Mouse (Mus musculus) cerebellum, adult 2 months (tissue): Measurements from ENCODE around the gene Ttc24. TPM values are rescaled to one million over a fixed set of nuclear protein-coding genes. Genes with fewer than 3 reads are reported as not detected.

ENCODE experiments used
- DNase-seq, 2 experiments: peaks; one replicate each; pipeline ENCODE4 v3.0.0; 2021
- H3K27ac ChIP-seq: fragments of 200-500 bp; 2 replicates; pipeline ENCODE4 v1.5.1; 2012; ENCODE audit warnings: low read length, control low read depth, inconsistent platforms; ENCODE audit not compliant: insufficient read depth
- H3K27me3 ChIP-seq: fragments of 200-500 bp; 2 replicates; pipeline ENCODE4 v1.6.1; 2012; ENCODE audit warnings: inconsistent platforms, mild to moderate bottlenecking, low read length, moderate library complexity; ENCODE audit not compliant: control insufficient read depth, insufficient read depth
- H3K4me1 ChIP-seq: fragments of 200-500 bp; 2 replicates; pipeline ENCODE4 v1.6.1; 2011; ENCODE audit warnings: low read length; ENCODE audit not compliant: control insufficient read depth, insufficient read depth
- H3K4me3 ChIP-seq: fragments of 200-500 bp; replicated peaks from 2 replicates; pipeline ENCODE3; 2011; ENCODE audit warnings: mild to moderate bottlenecking, low read depth, low read length, control low read depth; ENCODE audit not compliant: insufficient read depth
- CTCF ChIP-seq: fragments of 200-500 bp; IDR thresholded peaks from 2 replicates; pipeline ENCODE4 v1.5.1; 2011; ENCODE audit warnings: low read depth, mild to moderate bottlenecking, control low read depth, low read length, moderate library complexity, borderline replicate concordance; ENCODE audit not compliant: insufficient read depth
- POLR2A ChIP-seq: fragments of 200-500 bp; IDR thresholded peaks from 2 replicates; pipeline ENCODE4 v1.6.1; 2011; ENCODE audit warnings: low read length, control low read depth, borderline replicate concordance; ENCODE audit not compliant: insufficient read depth
- WGBS: fragments of 180-500 bp; shearing (Covaris S2); methylation state at CpG from one replicate; pipeline ENCODE4 v1.1.7; 2018; 5-methylcytosine and 5-hydroxymethylcytosine counted together
- polyA plus RNA-seq: library from polyadenylated mRNA; depleted of rRNA; stranded (reverse); fragments of >200 nt; gene quantifications from 2 replicates; pipeline ENCODE4 v1.2.3, GENCODE M21; 2012; rRNA removed

Ttc24 gene
- polyA plus RNA-seq: not detected in 2 replicates

- TF ChIP-seq CTCF: no peak
- no peak for TF ChIP-seq POLR2A
- no peak for DNase-seq
- WGBS: 74% methylated on average over 4 of the region's 4 CpGs
These were observed at the start of gene Ttc24 for GRCm38 (mm10) chr3:88078204-88078603. Ttc24 (minus strand) TSS chr3:88078304.

GRCm38 (mm10) chr3:88127636-88128035, 49.5 kb upstream of the Ttc24 start:
- no peak overlapping the region for H3K27ac ChIP-seq
- no peak for DNase-seq
- no peaks in the 10 kb centered on the region for H3K27me3 ChIP-seq
- TF ChIP-seq CTCF (no peak), POLR2A (no peak)
- 78% methylated on average over 3 of the region's 3 CpGs for WGBS
- peaks cover 16% of the 10 kb centered on the region for H3K4me1 ChIP-seq
- no peak overlapping the region for H3K4me3 ChIP-seq

More at GRCm38 (mm10) chr3:88078204-88078603, at the start of gene Ttc24:
- Histone ChIP-seq H3K4me3 (no peak within 1 kb of the TSS), H3K27ac (no peak within 1 kb of the TSS), H3K4me1 (peaks cover 16% of the 10 kb centered on the region), H3K27me3 (no peaks in the 10 kb centered on the region)

GRCm38 (mm10) chr3:88126181-88126580, 48.1 kb upstream of the Ttc24 start:
- Histone ChIP-seq H3K27me3 (no peaks in the 10 kb centered on the region), H3K27ac (no peak overlapping the region), H3K4me1 (peaks cover 3% of the 10 kb centered on the region; the same call in 1 of the 2 replicates), H3K4me3 (no peak overlapping the region)
- no peak for DNase-seq
- TF ChIP-seq POLR2A (no peak), CTCF (no peak)
- WGBS: 89% methylated on average over 7 of the region's 7 CpGs

GRCm38 (mm10) chr3:88125195-88125594, 47.1 kb upstream of the Ttc24 start:
- no peaks in the 10 kb centered on the region for H3K4me1 ChIP-seq
- 71% methylated on average over 4 of the region's 4 CpGs for WGBS
- no peak overlapping the region for H3K27ac ChIP-seq
- H3K27me3 ChIP-seq: no peaks in the 10 kb centered on the region
- TF ChIP-seq CTCF (no peak), POLR2A (no peak)
- DNase-seq: no peak
- H3K4me3 ChIP-seq: no peak overlapping the region

- no peak for DNase-seq
- no peaks in the 10 kb centered on the region for H3K4me1 ChIP-seq
- 76% methylated on average over 14 of the region's 14 CpGs for WGBS
- H3K27ac ChIP-seq: no peak overlapping the region
- no peak overlapping the region for H3K4me3 ChIP-seq
- no peaks in the 10 kb centered on the region for H3K27me3 ChIP-seq
- TF ChIP-seq CTCF (no peak), POLR2A (no peak)
These were observed 43.3 kb upstream of the Ttc24 start for GRCm38 (mm10) chr3:88121164-88122131.

GRCm38 (mm10) chr3:88120117-88120651, 42.1 kb upstream of the Ttc24 start:
- TF ChIP-seq POLR2A: no peak
- no peak for TF ChIP-seq CTCF
- Histone ChIP-seq H3K27me3 (no peaks in the 10 kb centered on the region), H3K4me1 (no peaks in the 10 kb centered on the region), H3K27ac (no peak overlapping the region), H3K4me3 (no peak overlapping the region)
- no peak for DNase-seq
- 90% methylated on average over 19 of the region's 19 CpGs for WGBS

GRCm38 (mm10) chr3:88114396-88114795, 36.3 kb upstream of the Ttc24 start:
- Histone ChIP-seq H3K4me1 (no peaks in the 10 kb centered on the region), H3K27ac (no peak overlapping the region), H3K4me3 (no peak overlapping the region), H3K27me3 (no peaks in the 10 kb centered on the region)
- DNase-seq: no peak
- WGBS: 91% methylated on average over 12 of the region's 12 CpGs
- TF ChIP-seq CTCF (no peak), POLR2A (no peak)

- WGBS: 94% methylated on average over 6 of the region's 6 CpGs
- no peaks in the 10 kb centered on the region for H3K27me3 ChIP-seq
- no peak overlapping the region for H3K4me3 ChIP-seq
- H3K27ac ChIP-seq: no peak overlapping the region
- TF ChIP-seq CTCF (no peak), POLR2A (no peak)
- DNase-seq: no peak
- no peaks in the 10 kb centered on the region for H3K4me1 ChIP-seq
These were observed 31.0 kb upstream of the Ttc24 start for GRCm38 (mm10) chr3:88109126-88109525.
